Mouse (Mus musculus) left cerebral cortex, postnatal 4 days (tissue): ENCODE data around the gene Zfhx3. TPM values are rescaled to one million over a fixed set of nuclear protein-coding genes. Genes with fewer than 3 reads are reported as not detected.

ENCODE experiments used
- DNase-seq: peaks from one replicate; pipeline ENCODE4 v3.0.0-alpha.2; 2022
- intact Hi-C: fragments of 180-260 bp; cut with DNase I; formaldehyde crosslinking; loops from one replicate; pipeline ENCODE4 v1.15.1; 2025
- total RNA-seq, 2 experiments: library from RNA; stranded (reverse); gene quantifications; 2 replicates each; pipeline ENCODE4 v1.2.3; 2021

Zfhx3 gene
- total RNA-seq, 2 experiments from 2014 or later = 5.0 to 5.7 TPM

DNA sequence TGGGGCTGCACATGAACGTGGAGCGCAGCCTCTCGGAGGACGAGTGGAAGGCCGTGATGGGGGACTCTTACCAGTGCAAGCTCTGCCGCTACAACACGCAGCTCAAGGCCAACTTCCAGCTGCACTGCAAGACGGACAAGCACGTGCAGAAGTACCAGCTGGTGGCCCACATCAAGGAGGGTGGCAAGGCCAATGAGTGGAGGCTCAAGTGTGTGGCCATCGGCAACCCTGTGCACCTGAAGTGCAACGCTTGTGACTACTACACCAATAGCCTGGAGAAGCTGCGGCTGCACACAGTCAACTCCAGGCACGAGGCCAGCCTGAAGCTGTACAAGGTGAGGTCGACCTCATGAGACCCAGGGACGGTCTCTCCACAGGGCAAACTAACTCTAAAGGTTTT lies 857.9 kb downstream of the Zfhx3 start:
- no peak for DNase-seq
- intact Hi-C loops = no loop called here

DNA sequence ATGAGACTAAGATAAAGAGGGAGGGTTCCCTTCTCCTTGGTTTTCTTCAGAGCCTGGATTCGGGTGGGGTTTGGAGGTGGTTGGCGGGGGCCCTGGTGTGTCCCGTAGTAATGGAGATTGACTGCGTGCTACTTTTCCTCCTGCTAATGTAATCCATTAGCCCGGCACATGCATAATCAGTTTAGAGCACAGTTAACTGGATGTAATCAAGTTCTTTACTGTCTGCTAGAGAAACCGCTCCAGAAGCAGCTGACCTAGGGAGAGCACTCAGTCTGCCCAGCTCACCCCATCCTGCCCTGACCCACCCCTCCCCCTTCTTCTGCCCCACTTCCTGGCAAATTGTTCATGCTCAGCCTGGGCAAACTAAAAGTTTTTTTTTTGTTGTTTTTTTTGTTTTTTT lies 860.6 kb downstream of the Zfhx3 start:
- intact Hi-C loops = no loop called here
- no peak for DNase-seq

DNA sequence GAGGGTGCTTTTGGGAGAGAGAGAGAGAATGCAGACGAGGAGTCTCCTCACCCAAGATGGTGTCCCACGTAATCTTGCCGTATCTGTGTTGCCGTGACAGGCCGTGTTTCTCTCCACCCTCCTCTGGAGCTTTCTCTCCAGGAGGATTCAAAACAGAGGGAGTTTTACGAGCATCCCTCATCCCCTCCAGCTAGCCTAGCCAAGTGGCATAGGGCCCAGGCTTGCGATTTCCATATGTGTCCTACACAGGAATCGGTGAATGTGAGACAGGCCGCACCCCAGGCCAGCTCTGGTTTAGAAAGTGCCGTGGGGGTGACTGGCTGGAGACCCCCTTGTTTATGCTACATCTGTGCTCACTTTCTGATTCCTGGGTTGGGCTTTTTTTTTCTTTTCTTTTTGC lies 869.2 kb downstream of the Zfhx3 start:
- intact Hi-C loops = no loop called here
- DNase-seq = peak; percentile 62

DNA sequence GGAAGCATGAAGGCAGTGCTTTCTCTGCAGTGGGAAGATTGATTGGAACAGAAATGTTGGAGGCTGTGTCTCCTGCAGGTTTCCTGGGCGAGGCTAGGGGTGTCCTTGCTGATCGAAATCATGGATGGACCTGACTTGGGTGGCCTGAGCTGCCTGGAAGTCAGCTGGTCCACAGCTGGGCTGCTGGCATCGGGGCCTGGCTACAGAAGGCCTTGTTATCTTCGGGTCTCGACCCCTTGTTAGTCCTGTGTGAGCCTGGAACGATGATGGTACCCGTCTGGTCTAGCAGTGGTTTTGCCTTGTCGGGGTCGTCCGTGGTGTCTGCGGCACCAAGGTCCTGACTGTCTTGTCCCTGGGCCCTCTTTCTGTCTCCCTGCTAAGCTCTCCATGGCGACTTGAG lies 870.9 kb downstream of the Zfhx3 start:
- intact Hi-C loops = no loop called here
- no peak for DNase-seq

DNA sequence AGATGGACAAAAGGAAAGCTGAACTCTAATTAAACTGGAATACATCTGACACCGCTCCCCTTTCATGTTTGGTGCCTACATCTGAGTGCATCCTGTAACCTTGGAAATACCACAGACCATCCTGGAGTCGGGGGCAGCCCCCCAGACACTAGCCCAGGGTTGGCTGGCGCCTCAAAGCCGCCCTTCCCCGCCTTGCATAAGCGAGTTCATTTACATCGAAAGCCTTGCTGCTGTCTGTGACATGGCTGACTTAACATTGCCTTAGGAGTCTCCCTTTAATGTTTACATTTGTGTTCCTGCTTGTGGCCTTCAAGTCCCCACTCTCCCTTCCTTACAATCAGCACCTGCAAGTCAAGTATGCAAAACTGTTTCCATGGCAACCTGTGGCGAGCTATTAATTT lies 876.8 kb downstream of the Zfhx3 start:
- DNase-seq = no peak
- intact Hi-C loops = no loop called here

DNA sequence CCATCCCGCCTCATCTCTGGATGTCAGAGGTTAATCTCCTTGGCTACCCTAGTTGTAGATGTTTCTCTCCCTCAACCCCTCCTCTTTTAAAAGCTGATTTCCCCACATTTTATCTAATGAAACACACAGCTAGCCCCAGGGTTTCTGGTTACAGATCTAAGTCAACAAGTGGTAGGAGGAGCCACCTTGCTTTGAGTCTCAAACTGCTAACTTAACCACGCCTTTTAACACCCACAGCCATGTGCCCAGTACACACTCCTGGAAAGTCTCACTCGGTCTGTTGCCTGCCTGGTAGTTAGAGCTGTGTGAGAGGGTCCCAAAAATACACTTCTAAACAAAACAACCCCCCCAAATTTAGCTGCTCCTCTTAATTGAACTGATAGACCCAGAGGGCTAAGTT lies 877.4 kb downstream of the Zfhx3 start:
- intact Hi-C loops = no loop called here
- no peak for DNase-seq

DNA sequence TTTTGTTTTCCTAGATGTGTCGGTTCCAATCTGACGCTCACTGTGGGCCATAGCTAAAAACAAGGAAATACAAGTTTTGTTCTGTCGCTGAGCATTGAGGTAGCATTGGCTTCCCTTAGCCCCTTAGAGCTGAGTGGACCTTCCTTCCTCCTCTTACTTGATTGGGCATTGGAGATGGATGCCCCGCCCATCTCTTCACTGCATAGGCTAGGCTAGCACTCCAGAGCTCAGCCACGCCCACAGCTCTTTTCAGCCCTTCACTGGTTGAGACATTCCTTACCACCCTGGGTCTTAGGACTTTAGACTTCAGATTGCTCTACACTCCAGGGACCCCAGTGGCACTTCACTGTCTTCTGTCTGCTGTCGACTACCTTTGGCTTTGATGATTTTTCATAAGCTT lies 878.2 kb downstream of the Zfhx3 start:
- intact Hi-C loops = no loop called here
- peak; percentile 24 for DNase-seq

DNA sequence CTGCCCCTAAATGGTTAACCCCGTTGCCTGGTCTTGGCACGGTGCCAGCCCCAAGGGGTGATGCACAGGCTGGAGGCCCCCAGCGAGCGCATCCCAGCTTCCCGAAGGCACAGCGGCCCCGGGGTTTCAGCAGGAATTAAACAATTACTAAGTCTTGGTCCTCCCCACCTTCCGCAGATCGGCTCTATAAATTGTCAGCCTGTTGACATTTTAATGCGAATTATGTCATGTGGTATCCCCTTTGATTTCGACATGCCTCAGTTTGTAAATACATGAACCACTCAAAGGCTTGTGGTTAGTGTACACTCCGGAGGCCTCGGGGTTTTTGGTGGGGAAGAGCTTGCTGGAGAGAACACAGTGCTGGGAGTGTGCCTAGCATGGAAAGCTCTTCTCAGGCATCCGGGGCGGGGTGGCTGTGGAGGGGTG lies 880.4 kb downstream of the Zfhx3 start:
- intact Hi-C loops = no loop called here
- peak; percentile 48 for DNase-seq

DNA sequence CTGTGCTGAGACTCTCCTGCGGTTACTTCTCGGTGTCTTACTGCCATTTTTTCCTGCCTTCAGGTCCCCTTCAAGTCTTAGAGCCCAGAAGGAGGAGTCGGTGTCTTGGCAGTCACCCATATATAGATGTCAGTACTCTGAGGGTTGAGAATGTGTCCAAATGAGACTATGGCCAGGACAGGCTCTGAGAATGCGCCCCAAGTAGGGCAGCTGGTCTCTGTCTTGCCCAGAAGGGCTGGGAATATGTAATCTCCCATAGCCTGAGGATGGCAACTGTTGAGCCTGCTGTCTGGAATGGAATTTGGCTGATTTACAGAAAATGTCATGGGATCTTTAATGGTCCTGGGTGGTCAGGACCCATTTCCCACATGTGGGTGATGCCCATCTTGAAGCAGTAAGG lies 881.6 kb downstream of the Zfhx3 start:
- intact Hi-C loops = no loop called here

DNA sequence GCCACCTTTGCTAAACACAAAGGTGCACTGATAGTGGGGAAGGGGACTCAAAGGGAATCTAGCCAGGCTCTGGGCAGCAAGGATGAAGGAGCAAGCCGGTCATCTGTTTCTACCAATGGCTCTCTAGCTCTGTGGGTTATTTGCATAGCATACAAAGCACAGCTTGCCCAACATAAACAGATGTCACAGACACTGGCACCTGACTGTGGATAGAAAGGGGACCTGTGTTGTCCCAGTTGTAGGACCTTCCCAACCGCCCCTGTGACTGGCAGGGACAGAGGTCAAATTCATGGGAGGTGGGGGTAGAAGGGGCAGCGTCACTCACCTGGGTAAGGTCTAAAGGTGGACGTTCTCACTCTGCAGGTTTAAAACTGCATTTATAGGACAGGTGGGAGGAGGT lies 884.0 kb downstream of the Zfhx3 start:
- intact Hi-C loops = no loop called here
- DNase-seq = no peak

More for the DNA sequence above, 881.6 kb downstream of the Zfhx3 start:
- DNase-seq = peak; percentile 68

DNA sequence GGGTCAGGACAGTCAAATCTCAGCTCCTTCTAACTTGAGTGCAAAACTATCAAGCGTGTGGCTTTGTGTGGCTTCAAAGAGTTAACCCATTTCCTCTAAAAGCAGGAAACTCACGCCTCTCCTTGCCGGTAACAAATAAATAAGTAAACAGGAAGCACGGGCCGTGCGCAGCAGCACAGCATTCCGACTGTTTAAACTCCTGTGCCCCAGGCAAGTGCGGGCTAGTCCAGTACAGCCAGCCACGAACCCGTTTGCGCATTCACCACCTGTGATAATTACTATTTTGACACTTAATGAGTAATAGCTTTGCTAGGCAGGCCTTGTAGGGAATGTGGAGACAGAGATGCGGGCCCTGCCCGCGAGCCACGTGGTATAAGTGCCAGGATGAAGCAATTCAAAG lies 885.0 kb downstream of the Zfhx3 start:
- intact Hi-C loops = no loop called here
- DNase-seq = no peak

DNA sequence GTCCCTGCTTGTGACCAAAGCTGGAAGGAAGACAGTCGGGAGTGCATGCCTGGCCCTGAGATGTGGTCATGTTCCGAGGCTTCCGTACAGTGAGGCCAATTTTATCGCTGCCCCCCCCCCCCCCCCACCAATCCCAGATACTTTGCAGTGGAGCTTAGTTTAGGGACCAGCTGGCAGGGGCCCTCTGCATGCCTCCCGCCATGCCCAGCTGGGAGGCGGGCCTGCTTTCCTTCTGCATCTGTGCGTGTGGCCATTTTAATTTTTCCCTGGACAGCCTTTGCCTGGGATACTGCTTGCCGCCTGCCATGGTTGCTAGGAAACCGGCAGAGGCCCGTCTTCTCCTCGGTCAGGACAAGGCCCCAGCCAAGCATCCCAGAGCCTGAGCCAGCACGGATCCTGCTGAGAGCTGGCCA lies 886.9 kb downstream of the Zfhx3 start:
- intact Hi-C loops = no loop called here
- peak; percentile 91 for DNase-seq

DNA sequence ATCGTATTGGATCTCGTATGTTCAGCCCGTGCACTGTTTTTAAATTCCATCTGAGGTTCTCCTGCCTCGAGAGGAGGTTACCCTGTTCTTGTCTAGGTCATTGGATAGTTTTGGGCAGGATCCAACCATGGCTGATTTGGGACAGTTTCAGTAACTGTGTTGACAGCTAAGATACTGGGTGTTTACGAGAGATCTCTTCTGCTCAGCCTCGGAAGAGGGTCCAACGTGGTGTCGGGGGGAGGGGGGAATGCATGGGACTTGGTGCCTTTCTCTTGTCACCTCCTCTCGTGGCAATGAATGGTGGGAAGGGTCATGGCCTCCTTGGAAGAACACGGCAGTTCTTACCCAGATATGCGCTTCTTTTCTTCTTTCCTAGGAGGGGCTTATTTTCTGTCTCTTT lies 892.7 kb downstream of the Zfhx3 start:
- no peak for DNase-seq
- intact Hi-C loops = no loop called here

DNA sequence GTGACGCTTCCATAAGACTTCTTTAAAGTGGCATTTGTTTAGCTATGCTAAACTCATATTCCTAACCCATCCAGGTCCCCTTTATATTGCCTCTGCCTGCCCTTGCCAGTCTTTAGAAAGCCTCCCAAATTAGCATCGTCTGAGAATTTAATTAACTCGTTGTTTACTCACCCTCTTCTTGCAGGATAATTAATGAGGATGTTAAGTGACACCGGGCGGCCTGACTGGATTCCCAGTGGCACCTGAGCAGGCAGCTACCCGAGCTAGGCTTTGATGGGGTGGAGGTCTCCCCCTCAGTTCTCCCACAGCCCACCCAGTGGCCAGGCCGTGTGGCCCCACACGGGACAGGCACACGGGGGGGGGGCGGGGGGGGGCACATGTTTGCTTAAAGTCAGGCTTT lies 895.3 kb downstream of the Zfhx3 start:
- intact Hi-C loops = no loop called here
- DNase-seq = no peak

DNA sequence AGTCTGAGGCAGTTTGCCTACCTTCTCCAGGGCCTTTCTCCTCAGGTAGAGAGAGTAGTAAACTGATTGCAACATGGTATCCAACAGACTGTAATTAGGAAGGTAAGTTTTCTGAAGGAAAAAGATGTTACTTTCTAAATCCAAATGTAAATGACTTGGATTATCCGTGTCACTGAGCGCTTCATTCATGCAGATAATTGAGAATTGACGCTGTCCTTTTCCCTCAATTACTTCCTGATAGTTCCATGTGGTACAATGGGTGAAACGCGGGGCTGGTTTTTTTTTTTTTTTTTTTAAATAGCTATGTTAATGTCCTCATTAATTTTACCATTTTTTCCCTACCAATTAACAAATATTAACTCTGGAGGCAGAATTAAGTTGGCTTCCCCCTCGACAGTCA lies 896.3 kb downstream of the Zfhx3 start:
- intact Hi-C loops = no loop called here
- no peak for DNase-seq

DNA sequence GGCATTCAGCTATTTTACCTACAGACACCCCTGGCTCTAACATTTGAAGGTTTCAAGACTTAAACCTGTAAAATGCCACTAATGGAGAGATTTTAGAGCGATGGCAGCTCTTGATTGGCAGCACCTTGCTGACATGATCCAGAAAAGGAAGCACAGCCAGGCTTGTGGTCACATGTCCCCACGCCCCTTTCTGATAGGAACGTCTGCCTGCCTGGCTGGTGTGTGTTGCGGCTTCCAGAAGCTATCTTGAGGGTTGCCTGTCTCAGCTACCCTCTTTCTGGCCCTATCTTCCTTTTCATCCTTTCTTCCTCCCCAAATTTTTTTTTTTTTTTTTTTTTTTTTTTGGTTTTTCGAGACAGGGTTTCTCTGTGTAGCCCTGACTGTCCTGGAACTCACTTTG lies 899.9 kb downstream of the Zfhx3 start:
- intact Hi-C loops = no loop called here
- no peak for DNase-seq

DNA sequence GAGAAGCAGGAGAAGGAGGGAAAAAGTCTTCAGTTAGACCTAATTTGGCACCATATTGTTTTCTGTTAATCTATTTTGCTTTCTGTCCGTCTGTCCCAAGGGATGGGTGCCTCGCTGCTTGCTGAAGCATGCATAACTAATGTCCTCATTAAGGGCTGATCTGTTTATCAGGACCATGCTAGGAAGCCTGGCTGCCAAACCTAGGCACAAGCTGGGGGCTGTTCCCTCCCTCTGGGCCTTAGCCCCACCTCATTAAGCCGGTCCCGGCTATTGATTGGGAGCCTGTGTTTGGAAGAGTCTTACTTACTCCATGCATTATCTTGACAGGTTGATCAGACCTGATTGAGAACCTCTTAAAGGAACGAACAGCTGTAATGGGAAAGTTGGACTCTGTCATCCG lies 903.7 kb downstream of the Zfhx3 start:
- DNase-seq = no peak
- intact Hi-C loops = no loop called here

DNA sequence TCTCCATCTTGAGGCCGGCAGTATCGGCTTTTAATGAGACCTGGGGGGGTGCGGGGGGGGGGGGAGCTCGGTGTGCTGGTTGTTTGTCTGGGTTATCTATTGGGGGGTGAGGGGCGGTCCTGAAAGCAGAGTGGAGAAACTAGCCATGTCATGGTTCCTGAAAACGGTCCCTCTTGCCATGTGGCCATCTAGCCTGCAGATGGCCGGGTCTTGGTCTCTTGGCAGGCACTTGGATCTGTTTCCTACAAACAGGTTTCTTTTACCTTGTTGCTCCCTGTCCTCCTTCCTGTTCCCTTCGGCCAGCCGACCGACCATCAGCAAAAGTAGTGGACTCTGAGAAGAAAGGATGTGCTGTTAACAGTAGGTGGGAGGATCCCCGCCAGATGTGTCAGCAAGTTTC lies 904.4 kb downstream of the Zfhx3 start:
- intact Hi-C loops = no loop called here
- no peak for DNase-seq

DNA sequence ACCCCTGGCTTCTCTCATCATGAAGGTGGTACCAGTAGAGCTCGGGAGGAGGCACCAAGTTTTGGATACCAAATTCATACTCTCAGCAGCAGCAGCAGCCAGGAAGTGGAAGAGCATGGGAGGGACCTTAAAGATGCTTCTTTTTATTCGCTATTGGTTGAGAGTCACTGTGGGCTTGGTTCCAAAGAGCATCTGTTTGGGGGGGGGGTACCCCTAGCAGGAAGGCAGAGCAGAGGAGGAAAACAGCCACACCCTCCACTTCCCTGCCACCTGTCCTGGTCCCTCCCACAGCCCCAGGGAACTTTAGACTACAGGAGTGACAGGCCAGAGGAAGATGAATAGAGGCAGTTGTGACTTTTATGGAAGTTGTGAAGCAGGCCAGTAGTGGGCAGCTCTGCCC lies 904.9 kb downstream of the Zfhx3 start:
- intact Hi-C loops = no loop called here

DNA sequence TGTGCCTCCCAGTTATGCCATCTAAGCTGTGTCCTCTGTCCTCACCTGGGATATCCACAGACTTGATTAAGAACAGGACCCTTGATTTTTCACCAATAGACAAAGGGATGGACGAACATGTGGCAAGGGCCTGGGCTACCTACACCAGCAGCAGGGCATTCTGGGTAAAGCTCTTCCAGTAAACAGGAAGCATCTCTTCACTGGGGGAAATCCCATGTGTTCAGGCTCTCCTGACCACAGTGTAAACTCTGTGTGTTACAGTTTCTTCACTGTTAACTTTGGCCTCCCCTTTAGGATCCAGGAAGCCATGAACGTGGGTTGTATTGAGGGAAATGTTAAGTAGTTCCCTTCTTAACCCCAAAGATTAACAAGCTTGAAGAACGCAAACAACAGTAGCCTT lies 906.0 kb downstream of the Zfhx3 start:
- no peak for DNase-seq
- intact Hi-C loops = no loop called here

More for the DNA sequence above, 904.9 kb downstream of the Zfhx3 start:
- no peak for DNase-seq

DNA sequence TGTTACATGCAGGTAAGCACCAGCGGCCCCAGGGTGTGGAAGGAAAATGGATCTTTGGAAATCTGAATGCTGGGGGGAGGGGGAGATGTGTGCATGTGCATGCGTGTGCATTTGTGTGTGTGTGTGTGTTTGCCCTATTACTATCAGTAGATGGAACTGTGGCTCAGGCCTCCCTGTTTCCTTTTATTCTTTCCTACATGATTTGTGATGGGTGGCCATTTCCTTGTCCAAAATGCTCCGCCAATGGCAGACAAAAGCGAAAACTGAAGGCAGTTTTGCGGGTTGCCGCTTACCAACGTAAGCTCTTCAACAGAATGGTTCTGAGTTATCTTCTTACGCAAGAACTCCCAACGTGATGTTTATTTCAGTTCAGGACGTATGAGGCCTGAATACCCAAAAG lies 910.6 kb downstream of the Zfhx3 start:
- intact Hi-C loops = no loop called here

DNA sequence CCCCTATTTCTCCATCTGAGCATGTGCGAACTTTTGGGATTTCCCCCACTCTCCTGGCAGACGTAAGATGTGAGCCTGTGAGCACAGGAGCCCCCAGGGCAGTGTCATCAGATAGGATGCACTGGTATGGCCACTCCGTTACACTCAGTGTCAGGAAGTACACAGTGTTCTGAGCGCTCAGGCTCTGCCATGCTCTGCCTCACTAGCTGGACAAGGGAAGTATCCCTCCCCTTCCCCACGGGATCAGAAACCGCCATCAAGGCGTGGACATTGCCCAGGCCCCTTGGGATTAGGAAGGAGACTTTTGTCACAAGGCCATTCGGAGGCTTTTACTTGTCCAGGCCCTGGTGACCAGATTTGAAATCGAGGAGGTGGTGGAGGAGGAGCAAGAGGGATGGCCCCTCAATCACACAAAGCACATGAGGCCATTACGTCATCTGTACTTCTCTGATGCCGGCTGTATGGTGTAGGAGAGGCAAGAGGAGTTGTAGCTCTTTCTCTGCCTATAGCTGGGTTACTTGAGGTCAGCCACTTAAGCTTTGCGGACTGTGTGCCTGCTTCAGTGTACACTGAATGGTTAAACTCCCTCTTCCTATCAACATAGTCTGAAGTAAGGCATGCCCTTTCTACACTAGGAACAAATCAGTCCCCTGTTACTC lies 912.1 kb downstream of the Zfhx3 start:
- no peak for DNase-seq
- intact Hi-C loops = no loop called here

More for the DNA sequence above, 910.6 kb downstream of the Zfhx3 start:
- no peak for DNase-seq

DNA sequence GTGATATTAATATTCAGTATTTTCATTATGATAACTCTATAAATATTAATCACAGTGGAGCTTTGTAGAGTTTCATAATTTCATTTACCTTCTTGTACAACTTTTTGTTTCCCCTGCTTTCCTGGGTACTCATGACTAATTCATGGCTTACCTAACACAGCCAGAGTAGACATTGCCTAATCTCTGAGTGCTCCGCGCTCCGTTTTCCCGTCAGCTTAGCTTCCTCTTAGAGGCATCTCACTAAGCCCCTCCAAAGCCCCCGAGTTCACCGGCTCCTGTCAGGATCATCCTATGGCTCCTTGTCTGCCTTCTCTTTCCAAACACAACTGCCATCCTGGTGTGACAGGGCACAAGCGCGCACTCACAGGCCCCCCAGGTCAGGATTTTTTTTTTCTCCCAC lies 916.6 kb downstream of the Zfhx3 start:
- intact Hi-C loops = no loop called here
- no peak for DNase-seq
